Mouse (Mus musculus) urinary bladder, postnatal 25 days (tissue): ENCODE measurements around the gene Tmem39a.

Experiments
- DNase-seq: peaks from one replicate; pipeline ENCODE4 v3.0.0; 2022; ENCODE audit warnings: low spot score

Tmem39a gene

GRCm38 (mm10) chr16:38635833-38636390, 77.4 kb downstream of the Tmem39a start:
- no peak for DNase-seq

- DNase-seq: no peak
Observed at GRCm38 (mm10) chr16:38636682-38637081, 78.2 kb downstream of the Tmem39a start.

- DNase-seq: no peak
Observed at GRCm38 (mm10) chr16:38637085-38637484, 78.6 kb downstream of the Tmem39a start.
